8 mouse cellular contexts compared by ENCODE assay signal in genomic region chrX:77487922-77488799, GRCm38 (mm10). TPM values are rescaled to one million over a fixed set of nuclear protein-coding genes. Genes with fewer than 3 reads are reported as not detected.
A peak's percentile ranks its signal among the peaks of the same experiment; 100 is the strongest.
DNase-seq lines count a peak whose midpoint lies in the region.

No protein-coding gene starts in this region.

- peak; percentile 2 for DNase-seq in frontal cortex, postnatal 36 days (ENCODE audit: low spot score in 2 of 2)
- no peak for DNase-seq in frontal cortex, postnatal 14 days (ENCODE audit: low spot score in 2 of 2)
- DNase-seq in ovary, adult 18-20 months (ENCODE audit: low spot score): peak; percentile 60
- DNase-seq in ovary, postnatal 10 days (ENCODE audit: low spot score): no peak
- peak; percentile 51 for DNase-seq in heart, adult 8-10 months (ENCODE audit: low spot score)
- peak; percentile 15 to 19 for DNase-seq in lung, postnatal 4 days
- DNase-seq in embryo, embryonic 10 days (ENCODE audit: low spot score): no peak
- DNase-seq in spleen, postnatal 10 days (ENCODE audit: low spot score in 2 of 2): no peak

RNA-seq across cellular contexts. Expression of gene Tbl1x, which starts 22.7 kb away (rescaled TPM):
- 10 to 100 TPM; 28.4 to 31.0 (median 29.7) TPM for total RNA-seq in heart, adult 8-10 months (2022)

Comparison
In these comparisons a context has a peak if more than half of its experiments do, and no peak if none do; other contexts are left out.
1. DNase-seq: peak in frontal cortex, postnatal 36 days (2 of 2), ovary, adult 18-20 months (single experiment), heart, adult 8-10 months (single experiment) and lung, postnatal 4 days (2 of 2); none in frontal cortex, postnatal 14 days (0 of 2), ovary, postnatal 10 days (single experiment), embryo, embryonic 10 days (single experiment) and spleen, postnatal 10 days (0 of 2).